Mouse (Mus musculus) layer of hippocampus, postnatal 14 days (tissue): ENCODE measurements around the gene Gspt2. TPM values are rescaled to one million over a fixed set of nuclear protein-coding genes. Genes with fewer than 3 reads are reported as not detected.
"Not testable (repeated sequence)": the region's sequence is repeated elsewhere in the genome, so short reads cannot be mapped to it uniquely, and the experiment has no call there.

Experiments
- DNase-seq, 2 experiments: peaks; one replicate each; pipeline ENCODE4 v3.0.0; 2021 to 2022; ENCODE audit warnings: low spot score in 2 of 2, mixed read lengths in 1 of 2
- long read RNA-seq, 2 experiments: library from polyadenylated mRNA; stranded (forward); transcript quantifications; one replicate each; pipeline ENCODE4 v2.0.0; 2021
- total RNA-seq, 2 experiments: library from RNA; stranded (reverse); gene quantifications; 2 replicates each; pipeline ENCODE4 v1.2.3; 2021

The Gspt2 gene
- total RNA-seq: 10 to 100 TPM; 38.5 to 40.4 TPM
- long read RNA-seq, experiment 1, transcript Gspt2-201 (1 exons, 2,491 nt): major isoform, 7 of 9 reads
- long read RNA-seq, experiment 1, partial matches to known transcripts: 0 of 9 reads
- long read RNA-seq, experiment 1, other reads (novel, unspliced or antisense): 2 of 9 reads
- long read RNA-seq, experiment 2, transcript Gspt2-201 (1 exons, 2,491 nt): major isoform, 11 of 14 reads
- long read RNA-seq, experiment 2, partial matches to known transcripts: 1 of 14 reads
- long read RNA-seq, experiment 2, other reads (novel, unspliced or antisense): 2 of 14 reads

DNA sequence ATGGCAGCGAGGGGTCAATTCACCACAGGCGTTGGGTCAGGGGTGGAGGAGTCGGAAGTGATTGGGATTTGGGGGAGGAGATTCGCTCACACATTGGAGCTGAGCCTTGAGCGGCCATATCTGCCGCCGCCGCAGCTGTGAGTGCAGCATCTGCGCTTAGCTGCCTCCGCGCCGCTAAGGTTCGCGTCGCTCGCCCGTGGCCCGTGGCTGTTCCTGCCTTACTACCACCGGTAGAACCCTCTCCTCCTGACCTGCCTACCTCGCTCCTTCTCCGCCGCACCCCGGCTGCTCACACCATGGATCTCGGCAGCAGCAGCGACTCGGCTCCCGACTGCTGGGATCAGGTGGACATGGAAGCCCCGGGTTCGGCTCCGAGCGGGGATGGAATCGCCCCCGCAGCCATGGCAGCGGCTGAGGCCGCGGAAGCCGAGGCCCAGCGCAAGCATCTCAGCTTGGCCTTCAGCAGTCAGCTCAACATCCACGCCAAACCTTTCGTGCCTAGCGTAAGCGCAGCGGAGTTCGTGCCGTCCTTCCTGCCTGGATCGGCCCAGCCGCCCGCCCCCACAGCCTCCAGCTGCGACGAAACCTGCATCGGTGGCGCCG is at the start of gene Gspt2:
Gene Gspt2 (plus strand): TSS at position 109 of the 603 bp plus-strand sequence.
- DNase-seq: peak; percentile 32 to 38

DNA sequence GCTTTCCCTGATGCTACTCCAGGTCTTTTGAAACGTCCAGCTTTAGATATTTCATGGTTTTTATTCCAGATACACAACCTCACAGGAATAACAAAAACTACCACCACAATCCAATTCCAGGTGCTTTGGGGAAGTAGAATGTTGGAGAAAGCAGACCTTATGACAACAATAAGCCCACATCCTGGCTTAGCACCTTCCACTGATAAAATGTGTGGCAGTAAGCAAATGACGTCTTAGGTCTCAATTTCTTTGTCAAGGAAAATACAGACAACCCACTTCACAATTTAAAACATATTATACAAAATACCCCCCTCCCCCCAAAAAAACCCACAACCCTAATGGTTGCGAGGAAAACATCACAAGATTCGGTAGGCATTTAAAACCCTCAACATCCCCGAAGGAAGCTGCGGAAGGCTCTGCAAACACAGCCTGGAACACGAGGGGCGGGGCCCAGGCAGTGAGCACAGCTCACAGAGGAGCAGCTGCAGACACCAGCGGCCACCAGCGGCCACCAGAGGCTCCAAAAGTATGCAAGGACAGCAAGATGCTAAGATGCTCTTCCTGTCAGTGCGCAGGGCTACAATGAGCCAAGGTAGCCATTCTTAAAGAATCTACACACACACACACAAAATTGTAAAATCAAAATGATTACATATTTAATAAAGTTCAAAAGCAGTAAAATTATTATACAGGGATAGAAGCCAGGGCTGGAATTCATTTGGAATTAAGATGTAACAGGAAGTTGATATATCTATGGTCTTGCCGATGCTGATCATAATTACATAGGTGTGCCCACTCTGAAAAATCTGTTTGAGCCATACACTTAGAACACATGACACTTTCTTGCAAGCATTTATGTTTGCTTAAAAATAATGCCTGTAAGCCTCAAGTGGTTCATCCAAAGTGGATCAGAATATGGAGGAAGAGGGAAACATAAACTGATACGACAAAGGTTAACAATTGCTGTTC is 10.8 kb upstream of the Gspt2 start:
- peak; percentile 9 to 16 for DNase-seq

DNA sequence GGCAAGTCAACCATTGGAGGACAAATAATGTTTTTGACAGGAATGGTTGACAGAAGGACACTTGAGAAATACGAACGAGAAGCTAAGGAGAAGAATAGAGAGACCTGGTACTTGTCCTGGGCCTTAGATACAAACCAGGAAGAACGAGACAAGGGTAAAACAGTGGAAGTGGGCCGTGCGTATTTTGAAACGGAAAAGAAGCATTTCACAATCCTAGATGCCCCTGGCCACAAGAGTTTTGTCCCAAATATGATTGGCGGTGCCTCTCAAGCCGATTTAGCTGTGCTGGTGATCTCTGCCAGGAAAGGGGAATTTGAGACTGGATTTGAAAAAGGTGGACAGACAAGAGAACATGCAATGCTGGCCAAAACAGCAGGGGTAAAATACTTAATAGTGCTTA is 1.0 kb downstream of the Gspt2 start:
- DNase-seq: no peak

DNA sequence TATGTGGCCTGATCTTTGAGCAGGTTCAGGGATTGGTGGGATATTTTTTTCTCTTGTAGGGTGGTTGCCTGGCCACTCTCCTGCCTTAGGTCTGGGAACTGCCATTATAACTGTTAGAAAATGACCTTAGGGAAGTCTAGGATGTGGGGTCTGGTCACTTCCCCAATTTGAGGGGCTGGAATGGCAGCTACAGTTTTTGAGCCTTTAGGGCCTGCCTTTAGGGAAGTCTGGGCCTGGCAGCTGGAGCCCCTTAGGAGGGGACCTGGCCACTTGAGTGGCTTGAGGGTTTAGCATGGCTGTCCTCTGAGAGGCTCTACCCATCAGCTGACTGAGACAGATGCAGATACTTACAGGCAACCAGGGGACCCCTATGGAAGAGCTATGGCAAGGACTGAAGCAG is 12.7 kb downstream of the Gspt2 start:
- no peak for DNase-seq

DNA sequence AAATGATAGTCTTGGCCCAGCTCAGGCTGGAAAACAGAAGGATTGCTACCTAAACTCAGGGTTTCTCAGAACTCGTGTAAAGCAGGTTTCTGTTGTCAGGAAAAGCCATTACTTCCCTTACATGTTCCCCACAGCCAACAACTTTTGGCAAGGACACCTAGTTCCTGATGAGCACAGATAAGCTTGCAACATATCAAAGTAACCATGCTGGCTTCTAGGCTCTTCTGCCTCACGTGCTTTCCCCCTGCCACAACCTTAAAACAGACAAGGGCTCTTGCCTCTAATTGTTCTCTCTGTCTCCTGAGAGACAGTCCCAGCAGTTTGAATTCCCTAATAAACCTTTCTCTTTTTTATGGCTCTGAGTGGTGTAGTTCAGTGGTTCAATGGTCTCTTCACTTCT is 21.9 kb downstream of the Gspt2 start:
- DNase-seq: no peak

DNA sequence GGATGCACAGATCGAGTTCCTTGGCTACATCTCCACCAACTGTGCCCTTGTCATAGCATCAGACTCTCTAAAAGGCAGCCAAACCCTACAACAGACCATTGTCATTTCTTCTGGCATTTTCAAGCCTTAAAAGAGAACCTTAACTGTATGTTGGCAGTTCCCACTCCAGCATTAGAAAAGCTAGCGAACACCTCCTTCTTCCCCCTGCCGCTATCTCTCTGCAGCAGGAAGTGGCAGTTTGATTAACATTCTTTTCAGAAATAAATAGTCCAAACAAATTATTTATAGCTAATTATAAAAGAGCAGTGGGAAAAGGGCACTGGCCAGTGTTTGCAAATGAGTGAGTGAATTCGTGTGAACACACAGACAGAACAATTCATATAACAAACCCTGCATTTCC is 34.9 kb downstream of the Gspt2 start:
- DNase-seq: no peak

DNA sequence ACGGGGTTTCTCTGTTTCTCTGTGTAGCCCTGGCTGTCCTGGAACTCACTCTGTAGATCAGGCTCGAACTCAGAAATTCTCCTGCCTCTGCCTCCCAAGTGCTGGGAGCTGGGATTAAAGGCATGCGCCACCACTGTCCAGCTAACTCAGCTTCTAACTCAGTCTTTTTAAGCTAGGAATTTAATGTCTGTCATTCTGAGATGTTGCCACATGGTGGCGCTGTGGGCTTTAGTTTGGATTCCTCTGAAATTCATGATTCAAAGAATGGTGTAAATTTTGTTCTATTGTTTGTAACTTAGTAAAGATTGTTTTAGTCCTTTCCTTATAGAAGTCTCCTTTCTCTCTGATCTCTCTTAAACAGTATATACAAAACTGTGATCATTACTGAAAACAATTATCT is 39.1 kb downstream of the Gspt2 start:
- peak; percentile 9 to 36 for DNase-seq

DNA sequence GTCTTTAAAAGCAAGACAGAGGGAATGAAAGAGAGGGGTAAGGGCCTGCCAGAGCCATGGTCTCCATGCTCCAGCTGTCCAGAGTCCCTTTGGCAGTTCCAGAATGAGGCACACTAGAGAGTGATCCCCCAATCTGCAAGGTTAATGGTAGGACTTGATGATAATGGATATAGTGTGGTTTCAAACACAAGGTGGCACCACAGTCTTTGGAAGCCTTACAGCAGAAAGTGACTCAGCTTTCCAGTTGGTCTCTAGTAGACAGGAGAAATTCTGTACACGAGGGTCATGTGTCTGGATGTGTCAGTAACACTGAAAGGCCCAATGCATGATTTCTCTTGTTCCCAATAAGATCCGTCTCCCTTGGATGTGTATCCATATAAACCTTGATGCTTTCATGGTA is 45.7 kb downstream of the Gspt2 start:
- not testable (repeated sequence) for DNase-seq

DNA sequence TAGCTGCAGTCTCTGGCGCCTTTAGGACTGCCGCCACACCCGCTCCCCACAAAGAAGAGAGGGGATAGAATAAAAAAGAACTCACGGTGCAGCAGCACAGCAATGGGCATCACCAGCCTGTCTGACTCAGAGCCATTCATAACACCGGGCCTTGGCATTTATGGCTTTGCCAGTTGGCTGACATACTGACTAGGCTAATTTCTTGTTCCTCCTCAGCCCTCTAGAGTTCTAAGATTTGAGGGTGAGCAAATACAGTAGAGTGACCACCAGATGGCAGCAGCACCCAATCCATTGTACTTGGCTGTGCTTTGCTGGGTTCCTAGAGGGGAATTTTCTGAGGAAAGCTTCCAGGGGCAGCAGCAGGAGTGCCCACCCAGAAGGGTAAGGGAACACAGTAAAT is 53.7 kb downstream of the Gspt2 start:
- DNase-seq: peak; percentile 1 to 4

Other genes starting within 250 kb of the Gspt2 start
- gene Maged1, start 93.9 kb upstream of the Gspt2 start, total RNA-seq: 100 to 1,000 TPM; 489 to 494 TPM
- 10 to 100 TPM; 11.8 to 13.4 TPM for gene Zxdb, start 88.5 kb downstream of the Gspt2 start, total RNA-seq